Mouse (Mus musculus) midbrain, postnatal 0 days (tissue): Measurements from ENCODE around the gene Supt5. TPM values are rescaled to one million over a fixed set of nuclear protein-coding genes. Genes with fewer than 3 reads are reported as not detected.

Experiments
- ATAC-seq: fragments of 200-750 bp; cut with Nextera tagmentation; 2 replicates; pipeline ENCODE4 v1.8.0; 2017; ENCODE audit warnings: moderate number of reproducible peaks, mild to moderate bottlenecking, moderate TSS enrichment, moderate library complexity; ENCODE audit not compliant: low FRiP score
- DNase-seq: peaks from one replicate; pipeline ENCODE4 v3.0.0-alpha.2; 2015; ENCODE audit warnings: low spot score
- H3K27ac ChIP-seq: fragments of 300-500 bp; sonication (generic); 2 replicates; pipeline ENCODE4 v1.5.1; 2014; ENCODE audit warnings: low read depth, mild to moderate bottlenecking, low read length, mixed read lengths
- H3K27me3 ChIP-seq: fragments of 300-500 bp; sonication (generic); 2 replicates; pipeline ENCODE4 v1.6.1; 2014; ENCODE audit warnings: low read length, control low read depth, mixed read lengths; ENCODE audit not compliant: insufficient read depth
- H3K36me3 ChIP-seq: fragments of 300-500 bp; sonication (generic); 2 replicates; pipeline ENCODE4 v1.6.1; 2014; ENCODE audit warnings: low read length, control low read depth, mixed read lengths; ENCODE audit not compliant: insufficient read depth
- H3K4me1 ChIP-seq: fragments of 300-500 bp; sonication (generic); 2 replicates; pipeline ENCODE4 v1.6.1; 2014; ENCODE audit warnings: mild to moderate bottlenecking, control low read depth, antibody characterized with exemption, low read length, mixed read lengths; ENCODE audit not compliant: insufficient read depth
- H3K4me2 ChIP-seq: fragments of 300-500 bp; sonication (generic); 2 replicates; pipeline ENCODE4 v1.6.1; 2014; ENCODE audit warnings: low read depth, mild to moderate bottlenecking, low read length, mixed read lengths; ENCODE audit not compliant: poor library complexity, severe bottlenecking
- H3K4me3 ChIP-seq: fragments of 300-500 bp; sonication (generic); 2 replicates; pipeline ENCODE4 v1.5.1; 2014; ENCODE audit warnings: low read depth, mild to moderate bottlenecking, low read length, moderate library complexity
- H3K9ac ChIP-seq: fragments of 300-500 bp; sonication (generic); replicated peaks from 2 replicates; pipeline ENCODE4 v1.6.1; 2014; ENCODE audit warnings: mild to moderate bottlenecking, low read length, moderate library complexity, mixed read lengths; ENCODE audit not compliant: poor library complexity, severe bottlenecking
- H3K9me3 ChIP-seq: fragments of 300-500 bp; sonication (generic); 2 replicates; pipeline ENCODE4 v1.6.1; 2016; ENCODE audit warnings: low read length, control low read depth
- CTCF ChIP-seq: IDR thresholded peaks from 2 replicates; pipeline ENCODE4 v1.5.1; 2016; ENCODE audit warnings: antibody characterized with exemption, mild to moderate bottlenecking
- WGBS: fragments of 180-500 bp; shearing (Covaris S2); extraction: QIAGEN DNeasy Blood & Tissue Kit; methylation state at CpG from one replicate; pipeline ENCODE4 v1.1.7; 2014; 5-methylcytosine and 5-hydroxymethylcytosine counted together
- polyA plus RNA-seq: library from polyadenylated mRNA; unstranded; fragments of >200 nt; fragmentation: Nextera tagmentation; extraction: Ambion mirVana; gene quantifications from 2 replicates; pipeline ENCODE4 v1.2.1, GENCODE M21; 2015
- total RNA-seq: library from RNA; depleted of rRNA; stranded (reverse); fragments of >200 nt; gene quantifications from 2 replicates; pipeline ENCODE4 v1.2.3, GENCODE M21; 2014

The Supt5 gene
- total and polyA plus RNA-seq, 2 experiments from 2014 or later = 84.8 to 104 TPM

GRCm38 (mm10) chr7:28357984-28358383 is 19.4 kb upstream of the Supt5 start:
- Histone ChIP-seq H3K36me3 (peaks cover 26% of the 10 kb centered on the region), H3K4me1 (no peaks in the 10 kb centered on the region), H3K9ac (peak overlapping the region; percentile 34; the same call in 1 of the 2 replicates), H3K27me3 (no peaks in the 10 kb centered on the region), H3K27ac (peak overlapping the region; percentile 2), H3K4me2 (no peak overlapping the region), H3K9me3 (no peaks in the 10 kb centered on the region), H3K4me3 (no peak overlapping the region)
- ATAC-seq (no peak), DNase-seq (no peak)
- WGBS = 2% methylated on average over 5 of the region's 5 CpGs
- no peak for TF ChIP-seq CTCF

GRCm38 (mm10) chr7:28356981-28357380 is 18.4 kb upstream of the Supt5 start:
- Histone ChIP-seq H3K4me2 (no peak overlapping the region), H3K4me1 (no peaks in the 10 kb centered on the region; the same call in 1 of the 2 replicates), H3K9me3 (no peaks in the 10 kb centered on the region), H3K27me3 (no peaks in the 10 kb centered on the region), H3K36me3 (peaks cover 22% of the 10 kb centered on the region), H3K9ac (no peak overlapping the region; the same call in 1 of the 2 replicates), H3K4me3 (no peak overlapping the region), H3K27ac (peak overlapping the region; percentile 2; the same call in 1 of the 2 replicates)
- no peak for DNase-seq
- 8% methylated on average over 5 of the region's 5 CpGs for WGBS
- TF ChIP-seq CTCF = no peak
- no peak for ATAC-seq

- Histone ChIP-seq H3K9ac (no peak overlapping the region), H3K4me2 (no peak overlapping the region), H3K27ac (no peak overlapping the region), H3K36me3 (peaks cover 15% of the 10 kb centered on the region), H3K9me3 (no peaks in the 10 kb centered on the region), H3K4me3 (no peak overlapping the region), H3K27me3 (no peaks in the 10 kb centered on the region), H3K4me1 (peaks cover 5% of the 10 kb centered on the region; the same call in 1 of the 2 replicates)
- 82% methylated on average over 3 of the region's 3 CpGs for WGBS
- DNase-seq (no peak), ATAC-seq (no peak)
- no peak for TF ChIP-seq CTCF
These were observed 16.7 kb upstream of the Supt5 start for GRCm38 (mm10) chr7:28355221-28355620.

GRCm38 (mm10) chr7:28354596-28354995 is 16.1 kb upstream of the Supt5 start:
- Histone ChIP-seq H3K27me3 (no peaks in the 10 kb centered on the region), H3K9me3 (no peaks in the 10 kb centered on the region), H3K36me3 (peaks cover 13% of the 10 kb centered on the region; the same call in 1 of the 2 replicates), H3K4me2 (no peak overlapping the region), H3K27ac (no peak overlapping the region), H3K9ac (no peak overlapping the region), H3K4me3 (no peak overlapping the region), H3K4me1 (peaks cover 7% of the 10 kb centered on the region; the same call in 1 of the 2 replicates)
- no peak for TF ChIP-seq CTCF
- DNase-seq (no peak), ATAC-seq (no peak)
- WGBS = 91% methylated on average over 3 of the region's 3 CpGs

- peaks cover 13% of the 10 kb centered on the region; the same call in 1 of the 2 replicates for H3K36me3 ChIP-seq
- no peak overlapping the region for H3K9ac ChIP-seq
- no peaks in the 10 kb centered on the region for H3K27me3 ChIP-seq
- no peak overlapping the region for H3K4me2 ChIP-seq
- no peaks in the 10 kb centered on the region for H3K9me3 ChIP-seq
- H3K27ac ChIP-seq = no peak overlapping the region
- WGBS = 83% methylated on average over 3 of the region's 3 CpGs
- no peak overlapping the region for H3K4me3 ChIP-seq
- no peak for ATAC-seq
- no peak for DNase-seq
- TF ChIP-seq CTCF = no peak
- H3K4me1 ChIP-seq = peaks cover 9% of the 10 kb centered on the region; the same call in 1 of the 2 replicates
These were observed 15.6 kb upstream of the Supt5 start for GRCm38 (mm10) chr7:28354113-28354581.

- no peaks in the 10 kb centered on the region for H3K9me3 ChIP-seq
- ATAC-seq (no peak), DNase-seq (no peak)
- H3K9ac ChIP-seq = no peak overlapping the region
- no peak overlapping the region for H3K4me3 ChIP-seq
- H3K36me3 ChIP-seq = peaks cover 13% of the 10 kb centered on the region; the same call in 1 of the 2 replicates
- WGBS = 98% methylated on average over 2 of the region's 2 CpGs
- TF ChIP-seq CTCF = peak; percentile 27
- peaks cover 9% of the 10 kb centered on the region; the same call in 1 of the 2 replicates for H3K4me1 ChIP-seq
- H3K27me3 ChIP-seq = no peaks in the 10 kb centered on the region
- H3K27ac ChIP-seq = no peak overlapping the region
- no peak overlapping the region for H3K4me2 ChIP-seq
These were observed 14.7 kb upstream of the Supt5 start for GRCm38 (mm10) chr7:28353267-28353666.
